Mouse (Mus musculus): Measurements from ENCODE around the gene Pitpnm2.

Pitpnm2 gene

GRCm38 (mm10) chr5:124247986-124248626 is 1.5 kb downstream of the Pitpnm2 start:
- no peak for DNase-seq (ENCODE audit: extremely low spot score, low read depth, low spot score)

GRCm38 (mm10) chr5:124247296-124247695 is 2.3 kb downstream of the Pitpnm2 start:
- no peak for DNase-seq (ENCODE audit: extremely low spot score, low read depth, low spot score)

- DNase-seq (ENCODE audit: extremely low spot score, low read depth, low spot score), result no peak
Observed at GRCm38 (mm10) chr5:124244885-124245284, 4.7 kb downstream of the Pitpnm2 start.

GRCm38 (mm10) chr5:124244449-124244848 is 5.1 kb downstream of the Pitpnm2 start:
- no peak for DNase-seq (ENCODE audit: extremely low spot score, low read depth, low spot score)

GRCm38 (mm10) chr5:124243236-124243901 is 6.2 kb downstream of the Pitpnm2 start:
- DNase-seq (ENCODE audit: extremely low spot score, low read depth, low spot score), result no peak

GRCm38 (mm10) chr5:124241686-124242444 is 7.7 kb downstream of the Pitpnm2 start:
- no peak for DNase-seq (ENCODE audit: extremely low spot score, low read depth, low spot score)

- DNase-seq (ENCODE audit: extremely low spot score, low read depth, low spot score), result no peak
Observed at GRCm38 (mm10) chr5:124240841-124241685, 8.5 kb downstream of the Pitpnm2 start.

GRCm38 (mm10) chr5:124236180-124236579 is 13.4 kb downstream of the Pitpnm2 start:
- no peak for DNase-seq (ENCODE audit: extremely low spot score, low read depth, low spot score)

- no peak for DNase-seq (ENCODE audit: extremely low spot score, low read depth, low spot score)
Observed at GRCm38 (mm10) chr5:124234778-124235177, 14.8 kb downstream of the Pitpnm2 start.

- DNase-seq (ENCODE audit: extremely low spot score, low read depth, low spot score), result no peak
Observed at GRCm38 (mm10) chr5:124233874-124234661, 15.5 kb downstream of the Pitpnm2 start.

- no peak for DNase-seq (ENCODE audit: extremely low spot score, low read depth, low spot score)
Observed at GRCm38 (mm10) chr5:124233144-124233465, 16.5 kb downstream of the Pitpnm2 start.

GRCm38 (mm10) chr5:124232360-124233143 is 17.0 kb downstream of the Pitpnm2 start:
- DNase-seq (ENCODE audit: extremely low spot score, low read depth, low spot score), result no peak

- no peak for DNase-seq (ENCODE audit: extremely low spot score, low read depth, low spot score)
Observed at GRCm38 (mm10) chr5:124230461-124230860, 19.1 kb downstream of the Pitpnm2 start.

GRCm38 (mm10) chr5:124227193-124227592 is 22.4 kb downstream of the Pitpnm2 start:
- DNase-seq (ENCODE audit: extremely low spot score, low read depth, low spot score), result no peak

GRCm38 (mm10) chr5:124226494-124226893 is 23.1 kb downstream of the Pitpnm2 start:
- no peak for DNase-seq (ENCODE audit: extremely low spot score, low read depth, low spot score)

- DNase-seq (ENCODE audit: extremely low spot score, low read depth, low spot score), result no peak
Observed at GRCm38 (mm10) chr5:124225891-124226290, 23.7 kb downstream of the Pitpnm2 start.

GRCm38 (mm10) chr5:124224321-124225092 is 25.1 kb downstream of the Pitpnm2 start:
- no peak for DNase-seq (ENCODE audit: extremely low spot score, low read depth, low spot score)

GRCm38 (mm10) chr5:124223574-124223973 is 26.0 kb downstream of the Pitpnm2 start:
- no peak for DNase-seq (ENCODE audit: extremely low spot score, low read depth, low spot score)

GRCm38 (mm10) chr5:124222696-124223095 is 26.9 kb downstream of the Pitpnm2 start:
- DNase-seq (ENCODE audit: extremely low spot score, low read depth, low spot score), result no peak

All from hindlimb bud, embryonic 11.5 days (tissue).